Mouse (Mus musculus) megakaryocyte, embryonic 14.5 days (primary cell): ENCODE data around the gene Nid1.

ENCODE experiments used
- FLI1 ChIP-seq: IDR thresholded peaks from 2 replicates; pipeline ENCODE4 v1.6.1; 2012; ENCODE audit warnings: low read length, inconsistent platforms, mixed read lengths
- GATA1 ChIP-seq: IDR thresholded peaks from 3 replicates; pipeline ENCODE4 v1.6.1; 2012; ENCODE audit warnings: mixed read lengths, low read length, inconsistent platforms, borderline replicate concordance

GRCm38 (mm10) chr13:13547889-13548288 is 110.5 kb downstream of the Nid1 start:
- TF ChIP-seq GATA1 = no peak
- no peak for TF ChIP-seq FLI1
